17 mouse cellular contexts compared by ENCODE assay signal in genomic region chr1:170915657-170916056, GRCm38 (mm10). TPM values are rescaled to one million over a fixed set of nuclear protein-coding genes. Genes with fewer than 3 reads are reported as not detected.
"Had no signal": no experiment of that assay in that cellular context is flagged by ENCODE, and none has a peak within 500 bp of the region (broad histone marks: within the 10 kb centered on the region; RNA-seq: fewer than 3 reads in every experiment).

No protein-coding gene starts in this region.

- H3K4me2 ChIP-seq: kidney, embryonic 15.5 days; limb, embryonic 12.5 days had no signal

- H3K4me1 ChIP-seq: kidney, embryonic 15.5 days; limb, embryonic 12.5 days; midbrain, embryonic 10.5 days had no signal

- H3K4me3 ChIP-seq: kidney, embryonic 15.5 days; left cerebral cortex, adult 2 months; limb, embryonic 12.5 days; midbrain, embryonic 10.5 days; myocyte had no signal

- H3K27me3 ChIP-seq: kidney, embryonic 15.5 days had no signal

- H3K36me3 ChIP-seq: kidney, embryonic 15.5 days; limb, embryonic 12.5 days; midbrain, embryonic 10.5 days had no signal

- ATAC-seq: lung, postnatal 0 days had no signal

- DNase-seq: kidney, postnatal 14 days; lung, adult 18-20 months; lung, postnatal 4 days; midbrain, embryonic 14.5 days; thymus, postnatal 4 days had no signal

- H3K9me3 ChIP-seq: kidney, embryonic 15.5 days; limb, embryonic 12.5 days; midbrain, embryonic 10.5 days had no signal

- H3K27ac ChIP-seq: kidney, embryonic 15.5 days; left cerebral cortex, adult 2 months; limb, embryonic 12.5 days; liver, embryonic 14.5 days; midbrain, embryonic 10.5 days; stomach, postnatal 0 days had no signal

- H3K9ac ChIP-seq: kidney, embryonic 15.5 days; limb, embryonic 12.5 days; liver, embryonic 14.5 days had no signal

RNA-seq across cellular contexts. Expression of gene Fcrlb, which starts 2.9 kb away (rescaled TPM):
- total RNA-seq: megakaryocyte, adult 5-6 weeks had no signal
- polyA plus RNA-seq: kidney, embryonic 15.5 days; limb, embryonic 12.5 days; midbrain, embryonic 10.5 days had no signal

RNA-seq across cellular contexts. Expression of gene Fcrla, which starts 11.7 kb away (rescaled TPM):
- total RNA-seq: layer of hippocampus, adult 8-10 months; left cerebral cortex, adult 2 months; left cerebral cortex, postnatal 25 days had no signal
- polyA plus RNA-seq: kidney, embryonic 15.5 days; limb, embryonic 12.5 days; midbrain, embryonic 10.5 days; midbrain, embryonic 14.5 days; myocyte; neural tube, embryonic 11.5 days had no signal

RNA-seq across cellular contexts. Expression of gene Gm26620, which starts 30.8 kb away (rescaled TPM):
- total RNA-seq: megakaryocyte, adult 5-6 weeks had no signal
